Comparison of ENCODE assay signal across 13 mouse cellular contexts in the genomic region with DNA sequence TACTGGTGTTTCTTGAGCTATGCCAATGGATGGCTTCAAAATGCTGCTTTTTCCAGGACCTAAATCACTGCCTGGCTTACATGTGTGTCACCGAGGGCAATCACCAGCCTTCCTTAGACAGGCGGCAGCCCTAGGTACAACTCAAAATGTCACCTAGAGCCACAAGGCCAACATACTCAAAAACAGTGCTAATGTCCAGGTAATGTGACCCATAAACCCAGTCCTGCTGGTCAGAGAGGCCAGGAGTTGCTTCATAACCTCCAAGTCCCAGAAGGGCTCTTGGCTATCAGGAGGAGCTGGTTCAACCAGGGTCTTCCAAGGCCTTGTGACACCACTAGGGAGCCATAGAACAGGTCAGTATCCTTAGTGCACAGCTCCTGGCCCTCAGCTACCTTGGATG.
"Had no signal": no experiment of that assay in that cellular context is flagged by ENCODE, and none has a peak within 500 bp of the region (broad histone marks: within the 10 kb centered on the region; RNA-seq: fewer than 3 reads in every experiment).

No protein-coding gene starts in this region.

- H3K4me3 ChIP-seq: limb, embryonic 12.5 days; lung, embryonic 15.5 days; midbrain, embryonic 12.5 days; stomach, embryonic 15.5 days had no signal

- H3K9ac ChIP-seq: limb, embryonic 12.5 days; liver, postnatal 0 days; lung, embryonic 15.5 days; midbrain, embryonic 12.5 days; stomach, embryonic 15.5 days had no signal

- DNase-seq: kidney, postnatal 36 days; liver, postnatal 0 days; lung, postnatal 14 days; right cerebral cortex, postnatal 14 days; thymus, adult 2 months; thymus, postnatal 25 days had no signal

- ATAC-seq: intestine, embryonic 16.5 days; liver, postnatal 0 days had no signal

- H3K4me2 ChIP-seq: liver, embryonic 11.5 days; midbrain, embryonic 12.5 days; stomach, embryonic 15.5 days had no signal

- H3K9me3 ChIP-seq: limb, embryonic 12.5 days; lung, embryonic 15.5 days; midbrain, embryonic 12.5 days; stomach, embryonic 15.5 days had no signal

- H3K27ac ChIP-seq: lung, embryonic 15.5 days had no signal

- H3K27me3 ChIP-seq: limb, embryonic 12.5 days; lung, embryonic 15.5 days; megakaryocyte, embryonic 14.5 days; midbrain, embryonic 12.5 days; stomach, embryonic 15.5 days had no signal
